Mouse (Mus musculus): ENCODE measurements around the gene Ero1l. TPM values are rescaled to one million over a fixed set of nuclear protein-coding genes. Genes with fewer than 3 reads are reported as not detected.

The Ero1l gene
- total and polyA plus RNA-seq, 3 experiments = 91.4 to 291 (median 155) TPM

GRCm38 (mm10) chr14:45307630-45308328 lies 10.8 kb downstream of the Ero1l start:
- Histone ChIP-seq H3K27ac (ENCODE audit: insufficient read depth, low read depth) (no peak overlapping the region), H3K79me2 (replicated peaks; ENCODE audit: control insufficient read depth, extremely low read depth, insufficient read depth, poor library complexity, severe bottlenecking) (peaks cover 64% of the 10 kb centered on the region), H3K36me3 (replicated peaks in 1 of 2; ENCODE audit: control insufficient read depth in 1 of 2, insufficient read depth in 1 of 2, low read length in 1 of 2) (peaks cover 27 to 68% of the 10 kb centered on the region in 2 experiments), H3K9me3 (replicated peaks; ENCODE audit: low read length) (no peaks in the 10 kb centered on the region), H3K4me2 (ENCODE audit: insufficient read depth, low read depth, poor library complexity, severe bottlenecking) (no peak overlapping the region), H3K4me1 (ENCODE audit: control insufficient read depth in 1 of 2, insufficient read depth in 2 of 2) (peaks cover 4 to 17% of the 10 kb centered on the region in 2 experiments), H3K4me3 (replicated peaks in 1 of 3; ENCODE audit: low read depth in 2 of 3, low read length in 2 of 3, poor library complexity in 1 of 3) (no peak overlapping the region), H3K27me3 (replicated peaks) (no peaks in the 10 kb centered on the region), H3K9ac (ENCODE audit: insufficient read depth, low read depth) (no peak overlapping the region)
- dilution Hi-C loops (cut with MboI; ENCODE audit: extremely low pct_ligation_motif_present, extremely low pct_unique_long_range_greater_than_20kb, low sequenced_read_pairs) (no loop called here), in situ Hi-C loops (cut with MboI; ENCODE audit: low pct_ligation_motif_present, low pct_unique_long_range_greater_than_20kb, low sequenced_read_pairs) (no loop called here)
- TF ChIP-seq ETS1 (conservative IDR thresholded peaks at IDR 0.05; ENCODE audit: low read depth, low read length) (no peak), TCF12 (IDR thresholded peaks at IDR 0.05; ENCODE audit: low read depth, low read length) (no peak), MAFK (IDR thresholded peaks at IDR 0.05; ENCODE audit: insufficient replicate concordance, low read length) (peak; percentile 92), JUND (conservative IDR thresholded peaks at IDR 0.05; ENCODE audit: low read depth, low read length) (no peak), ZKSCAN1 (IDR thresholded peaks at IDR 0.05; ENCODE audit: borderline replicate concordance, low read depth, low read length) (no peak), MXI1 (IDR thresholded peaks at IDR 0.05; ENCODE audit: low read depth, low read length) (no peak), MAX (IDR thresholded peaks at IDR 0.05; ENCODE audit: low read length) (no peak)
- DNase-seq (ENCODE audit: extremely low read depth) = no peak

- Histone ChIP-seq H3K4me2 (ENCODE audit: insufficient read depth, low read depth, poor library complexity, severe bottlenecking) (no peak overlapping the region), H3K9ac (ENCODE audit: insufficient read depth, low read depth) (no peak overlapping the region), H3K79me2 (replicated peaks; ENCODE audit: control insufficient read depth, extremely low read depth, insufficient read depth, poor library complexity, severe bottlenecking) (peaks cover 46% of the 10 kb centered on the region), H3K9me3 (replicated peaks; ENCODE audit: low read length) (no peaks in the 10 kb centered on the region), H3K27ac (ENCODE audit: insufficient read depth, low read depth) (no peak overlapping the region), H3K27me3 (replicated peaks) (no peaks in the 10 kb centered on the region), H3K4me1 (ENCODE audit: control insufficient read depth in 1 of 2, insufficient read depth in 2 of 2) (peaks cover 4 to 17% of the 10 kb centered on the region in 2 experiments), H3K36me3 (replicated peaks in 1 of 2; ENCODE audit: control insufficient read depth in 1 of 2, insufficient read depth in 1 of 2, low read length in 1 of 2) (peaks cover 43 to 82% of the 10 kb centered on the region in 2 experiments), H3K4me3 (replicated peaks in 1 of 3; ENCODE audit: low read depth in 2 of 3, low read length in 2 of 3, poor library complexity in 1 of 3) (no peak overlapping the region)
- DNase-seq (ENCODE audit: extremely low read depth) = no peak
- in situ Hi-C loops (cut with MboI; ENCODE audit: low pct_ligation_motif_present, low pct_unique_long_range_greater_than_20kb, low sequenced_read_pairs) = no loop called here
- TF ChIP-seq E2F4 (IDR thresholded peaks at IDR 0.05; ENCODE audit: insufficient replicate concordance, low read depth, low read length) (no peak), TBP (conservative IDR thresholded peaks at IDR 0.05; ENCODE audit: low read depth, low read length) (no peak)
- dilution Hi-C loops (cut with MboI; ENCODE audit: extremely low pct_ligation_motif_present, extremely low pct_unique_long_range_greater_than_20kb, low sequenced_read_pairs) = no loop called here
These were observed 12.7 kb downstream of the Ero1l start for GRCm38 (mm10) chr14:45305852-45306251.

- Histone ChIP-seq H3K27ac (ENCODE audit: insufficient read depth, low read depth) (no peak overlapping the region), H3K36me3 (replicated peaks in 1 of 2; ENCODE audit: control insufficient read depth in 1 of 2, insufficient read depth in 1 of 2, low read length in 1 of 2) (peaks cover 50 to 84% of the 10 kb centered on the region in 2 experiments), H3K4me1 (ENCODE audit: control insufficient read depth in 1 of 2, insufficient read depth in 2 of 2) (peaks cover 2 to 12% of the 10 kb centered on the region in 2 experiments), H3K4me3 (replicated peaks in 1 of 3; ENCODE audit: low read depth in 2 of 3, low read length in 2 of 3, poor library complexity in 1 of 3) (no peak overlapping the region), H3K9ac (ENCODE audit: insufficient read depth, low read depth) (no peak overlapping the region), H3K4me2 (ENCODE audit: insufficient read depth, low read depth, poor library complexity, severe bottlenecking) (no peak overlapping the region), H3K27me3 (replicated peaks) (no peaks in the 10 kb centered on the region), H3K79me2 (replicated peaks; ENCODE audit: control insufficient read depth, extremely low read depth, insufficient read depth, poor library complexity, severe bottlenecking) (peaks cover 36% of the 10 kb centered on the region), H3K9me3 (replicated peaks; ENCODE audit: low read length) (no peaks in the 10 kb centered on the region)
- dilution Hi-C loops (cut with MboI; ENCODE audit: extremely low pct_ligation_motif_present, extremely low pct_unique_long_range_greater_than_20kb, low sequenced_read_pairs) = no loop called here
- DNase-seq (ENCODE audit: extremely low read depth) = no peak
- in situ Hi-C loops (cut with MboI; ENCODE audit: low pct_ligation_motif_present, low pct_unique_long_range_greater_than_20kb, low sequenced_read_pairs) = no loop called here
- TF ChIP-seq RAD21 (IDR thresholded peaks at IDR 0.05; ENCODE audit: low read depth, low read length) (no peak), CTCF (conservative IDR thresholded peaks at IDR 0.05 in 1 of 2, IDR thresholded peaks at IDR 0.05 in 1 of 2; ENCODE audit: low read depth in 2 of 2, low read length in 2 of 2) (peak in 1 of 2 experiments; percentile 41; a peak in 2 of 4 replicates)
These were observed 14.2 kb downstream of the Ero1l start for GRCm38 (mm10) chr14:45304389-45304788.

Data from CH12.LX (cell line).